Mouse (Mus musculus) cerebellum, adult 2 months (tissue): ENCODE measurements around the gene Fbxw7. TPM values are rescaled to one million over a fixed set of nuclear protein-coding genes. Genes with fewer than 3 reads are reported as not detected.

Source experiments
- DNase-seq, 2 experiments: peaks; one replicate each; pipeline ENCODE4 v3.0.0; 2021
- H3K27ac ChIP-seq: fragments of 200-500 bp; 2 replicates; pipeline ENCODE4 v1.5.1; 2012; ENCODE audit warnings: low read length, control low read depth, inconsistent platforms; ENCODE audit not compliant: insufficient read depth
- H3K27me3 ChIP-seq: fragments of 200-500 bp; 2 replicates; pipeline ENCODE4 v1.6.1; 2012; ENCODE audit warnings: inconsistent platforms, mild to moderate bottlenecking, low read length, moderate library complexity; ENCODE audit not compliant: control insufficient read depth, insufficient read depth
- H3K4me1 ChIP-seq: fragments of 200-500 bp; 2 replicates; pipeline ENCODE4 v1.6.1; 2011; ENCODE audit warnings: low read length; ENCODE audit not compliant: control insufficient read depth, insufficient read depth
- H3K4me3 ChIP-seq: fragments of 200-500 bp; replicated peaks from 2 replicates; pipeline ENCODE3; 2011; ENCODE audit warnings: mild to moderate bottlenecking, low read depth, low read length, control low read depth; ENCODE audit not compliant: insufficient read depth
- CTCF ChIP-seq: fragments of 200-500 bp; IDR thresholded peaks from 2 replicates; pipeline ENCODE4 v1.5.1; 2011; ENCODE audit warnings: low read depth, mild to moderate bottlenecking, control low read depth, low read length, moderate library complexity, borderline replicate concordance; ENCODE audit not compliant: insufficient read depth
- POLR2A ChIP-seq: fragments of 200-500 bp; IDR thresholded peaks from 2 replicates; pipeline ENCODE4 v1.6.1; 2011; ENCODE audit warnings: low read length, control low read depth, borderline replicate concordance; ENCODE audit not compliant: insufficient read depth
- whole genome bisulfite sequencing: fragments of 180-500 bp; shearing (Covaris S2); methylation state at CpG from one replicate; pipeline ENCODE4 v1.1.7; 2018; 5-methylcytosine and 5-hydroxymethylcytosine counted together
- polyA plus RNA-seq: library from polyadenylated mRNA; depleted of rRNA; stranded (reverse); fragments of >200 nt; gene quantifications from 2 replicates; pipeline ENCODE4 v1.2.3, GENCODE M21; 2012; rRNA removed

Gene Fbxw7
- polyA plus RNA-seq, 1 experiment: 76.2 TPM

- Histone ChIP-seq H3K4me1 (0 out of 2 replicates have a peak, but pooled peaks cover 5% of the 10 kb centered on the region), H3K27me3 (no peaks in the 10 kb centered on the region), H3K4me3 (no peak overlapping the region), H3K27ac (no peak overlapping the region)
- DNase-seq: no peak
- TF ChIP-seq CTCF (no peak), POLR2A (no peak)
- 30% methylated on average over 6 of the region's 6 CpGs for WGBS
These were observed 210.0 kb downstream of the Fbxw7 start for GRCm38 (mm10) chr3:85024817-85025705.

Other genes starting within 250 kb of the Fbxw7 start
- 16.6 and 17.1 TPM in 2 replicates for gene Arfip1, start 232.6 kb upstream of the Fbxw7 start, polyA plus RNA-seq
- 0.06 and 0.11 TPM in 2 replicates for gene Tigd4, start 221.7 kb upstream of the Fbxw7 start, polyA plus RNA-seq
- 0.46 and 0.62 TPM in 2 replicates for gene Tmem154, start 149.1 kb upstream of the Fbxw7 start, polyA plus RNA-seq